Mouse (Mus musculus) R1 (cell line): ENCODE measurements around the gene Prkcb.

Experiments
- DNase-seq: peaks from one replicate; pipeline ENCODE4 v3.0.0-alpha.2; 2018; ENCODE audit warnings: low read depth, low spot score

Gene Prkcb

GRCm38 (mm10) chr7:122366635-122367034, 78.1 kb downstream of the Prkcb start:
- peak; percentile 27 for DNase-seq

- DNase-seq, result no peak
These were observed 78.9 kb downstream of the Prkcb start for GRCm38 (mm10) chr7:122367303-122368007.

- DNase-seq, result no peak
These were observed 81.9 kb downstream of the Prkcb start for GRCm38 (mm10) chr7:122370488-122370887.

- no peak for DNase-seq
These were observed 83.4 kb downstream of the Prkcb start for GRCm38 (mm10) chr7:122371947-122372346.

GRCm38 (mm10) chr7:122372349-122372748, 83.8 kb downstream of the Prkcb start:
- no peak for DNase-seq

- no peak for DNase-seq
These were observed 88.3 kb downstream of the Prkcb start for GRCm38 (mm10) chr7:122376845-122377244.

DNA sequence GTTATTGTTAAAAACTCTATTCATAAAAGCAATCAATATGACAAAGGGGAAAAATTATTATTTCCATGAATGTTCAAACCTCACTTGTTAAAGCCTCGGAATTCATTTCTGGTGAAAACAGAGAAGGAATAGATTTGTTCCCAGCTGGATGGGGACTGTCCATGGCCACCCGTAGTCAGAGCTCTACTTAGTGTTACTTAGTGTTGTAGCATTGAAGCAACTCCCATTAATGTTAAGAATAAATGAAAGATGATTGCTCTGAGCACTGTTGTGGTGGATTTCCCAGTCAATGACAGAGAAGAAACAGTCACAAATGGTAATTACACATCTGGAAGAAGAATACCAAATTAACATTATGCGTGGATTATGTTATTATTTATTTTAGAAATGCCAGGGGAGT, 89.4 kb downstream of the Prkcb start:
- DNase-seq, result no peak

DNA sequence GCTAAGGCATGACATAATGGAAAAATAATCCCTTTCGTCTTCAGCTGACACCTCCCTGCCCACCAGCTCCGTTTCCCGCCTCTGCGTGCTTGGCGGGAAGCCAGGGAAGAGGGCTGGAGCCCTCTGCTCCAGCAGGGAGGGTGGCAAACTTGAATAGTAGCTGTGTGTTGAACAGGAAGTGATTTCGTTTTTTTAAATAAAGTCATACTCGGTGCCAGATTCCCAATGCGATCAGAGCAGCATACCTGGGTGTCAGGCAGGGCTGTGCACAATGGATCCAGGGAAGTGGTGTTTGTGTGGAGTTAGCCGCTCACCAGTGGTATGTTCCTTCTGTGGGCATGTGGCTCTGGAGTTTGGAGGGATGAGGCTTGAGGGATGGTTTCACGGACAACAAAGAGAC, 89.9 kb downstream of the Prkcb start:
- DNase-seq, result no peak

GRCm38 (mm10) chr7:122379292-122379691, 90.7 kb downstream of the Prkcb start:
- no peak for DNase-seq

GRCm38 (mm10) chr7:122380336-122381130, 92.0 kb downstream of the Prkcb start:
- no peak for DNase-seq

GRCm38 (mm10) chr7:122381560-122381959, 93.0 kb downstream of the Prkcb start:
- no peak for DNase-seq

GRCm38 (mm10) chr7:122383260-122383659, 94.7 kb downstream of the Prkcb start:
- DNase-seq, result no peak

GRCm38 (mm10) chr7:122384891-122385290, 96.3 kb downstream of the Prkcb start:
- no peak for DNase-seq

GRCm38 (mm10) chr7:122386567-122386966, 98.0 kb downstream of the Prkcb start:
- no peak for DNase-seq

DNA sequence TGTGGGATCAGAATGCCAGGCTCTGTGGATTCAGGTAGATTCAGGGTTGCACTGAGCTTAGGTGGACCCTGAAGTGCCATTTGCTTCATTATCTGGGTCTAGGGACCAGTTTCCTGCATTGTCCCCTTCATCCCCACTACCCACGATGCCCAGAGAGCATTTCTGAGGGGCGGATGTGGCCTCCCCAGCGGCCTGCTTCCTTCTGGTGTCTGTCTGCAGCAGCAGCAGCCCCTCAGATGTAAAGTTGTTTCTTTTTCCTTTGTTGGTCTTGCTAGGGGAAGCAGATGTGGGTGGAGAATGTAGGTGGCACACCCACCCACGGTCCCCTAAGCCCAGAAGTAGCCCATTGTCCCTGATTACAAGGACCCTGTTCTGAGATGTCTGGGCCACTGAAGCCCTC, 99.3 kb downstream of the Prkcb start:
- no peak for DNase-seq

DNA sequence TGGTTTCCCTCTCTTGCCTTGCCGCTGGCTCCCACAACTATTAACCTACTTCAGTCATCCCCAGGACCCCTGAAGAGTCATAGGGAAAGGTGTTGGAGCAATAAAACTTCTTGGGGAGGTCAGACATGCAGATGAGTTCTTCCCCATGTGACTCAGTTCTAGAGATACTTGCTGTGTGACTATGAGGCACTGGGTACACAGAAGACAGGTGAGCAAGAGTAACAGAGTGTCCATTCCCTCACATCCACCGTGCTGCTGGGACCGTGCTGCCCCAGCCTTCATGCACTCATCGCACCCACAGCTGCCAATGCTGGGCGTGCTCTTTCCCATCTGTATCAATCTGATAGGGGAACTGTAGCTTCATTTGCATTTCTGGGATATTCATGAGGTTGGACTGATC, 100.3 kb downstream of the Prkcb start:
- DNase-seq, result no peak

DNA sequence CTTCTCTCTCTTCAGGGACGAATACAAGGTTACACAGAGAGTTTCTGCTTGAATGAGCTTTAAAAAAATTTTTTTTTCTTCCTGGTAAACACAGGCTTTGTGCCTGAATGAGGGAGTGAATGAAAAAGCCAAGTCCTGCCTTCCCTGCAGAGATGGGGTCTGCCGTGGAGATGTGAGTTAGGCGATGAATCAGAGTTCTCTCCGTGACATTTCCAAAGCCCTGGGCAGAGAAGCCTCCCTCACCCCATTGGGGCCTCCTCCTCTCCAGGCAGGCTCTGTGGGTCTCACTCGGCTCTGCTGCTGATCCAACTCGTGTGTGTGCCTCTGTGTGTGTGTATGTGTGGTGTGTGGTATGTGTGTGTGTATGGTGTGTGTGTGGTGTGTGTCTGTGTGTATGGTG, 101.1 kb downstream of the Prkcb start:
- no peak for DNase-seq

DNA sequence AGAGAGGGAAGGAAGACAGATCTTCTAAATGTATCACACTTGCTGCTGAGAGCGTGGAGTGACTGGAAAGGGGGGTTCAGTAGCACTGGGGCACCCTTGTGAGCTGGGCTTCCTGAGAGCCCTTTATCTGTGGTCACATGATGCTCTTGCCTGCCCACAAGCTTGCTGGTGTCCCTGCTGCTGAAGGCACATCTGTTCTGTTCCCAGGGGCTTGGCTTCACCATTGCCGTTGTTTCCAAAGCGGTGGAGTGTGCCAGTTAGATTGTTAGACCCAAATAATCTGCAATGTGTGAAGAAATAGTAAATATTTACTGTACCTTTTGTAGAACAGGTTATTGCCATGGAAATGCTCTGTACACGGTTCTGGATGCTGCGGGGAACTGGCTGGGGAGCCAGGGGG, 101.6 kb downstream of the Prkcb start:
- DNase-seq, result no peak

DNA sequence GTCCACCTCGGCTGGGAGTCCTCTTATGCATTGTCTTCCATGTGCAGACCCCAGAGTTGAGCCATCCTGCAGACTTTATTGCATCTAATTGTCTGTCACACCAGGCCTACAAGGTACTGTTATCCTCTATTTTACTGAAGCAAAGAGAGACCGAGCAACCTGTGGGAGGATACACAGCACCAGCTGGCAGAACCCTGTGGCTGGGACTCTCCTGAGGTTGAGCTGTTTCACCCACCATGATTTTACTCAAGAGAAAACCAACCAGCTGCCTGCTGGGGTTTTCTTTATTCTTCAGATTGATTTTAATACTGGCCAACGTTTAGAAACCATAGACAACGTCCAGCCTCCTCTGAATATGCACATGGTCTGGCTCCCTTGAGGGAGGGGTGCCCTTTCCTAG, 102.1 kb downstream of the Prkcb start:
- no peak for DNase-seq

DNA sequence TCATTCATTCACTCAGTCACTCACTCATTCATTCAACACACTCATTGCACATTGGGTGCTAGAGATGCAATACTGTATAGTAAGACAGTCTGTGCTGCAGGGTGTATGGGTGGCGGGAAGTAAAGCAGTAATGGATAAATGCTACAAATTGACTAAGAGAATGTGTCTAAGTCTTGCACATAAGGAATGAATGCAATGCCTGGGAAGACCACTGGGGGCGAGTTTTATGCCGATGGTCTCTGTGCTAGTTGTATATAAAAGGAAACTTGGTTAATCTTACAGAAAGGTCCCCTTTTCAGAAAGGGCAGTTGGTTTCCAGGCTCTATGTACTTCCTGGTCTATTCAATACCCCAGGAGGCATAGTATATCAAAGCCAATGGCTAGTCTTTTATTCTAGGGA, 102.8 kb downstream of the Prkcb start:
- peak; percentile 40 for DNase-seq

GRCm38 (mm10) chr7:122393964-122394363, 105.4 kb downstream of the Prkcb start:
- DNase-seq, result no peak

DNA sequence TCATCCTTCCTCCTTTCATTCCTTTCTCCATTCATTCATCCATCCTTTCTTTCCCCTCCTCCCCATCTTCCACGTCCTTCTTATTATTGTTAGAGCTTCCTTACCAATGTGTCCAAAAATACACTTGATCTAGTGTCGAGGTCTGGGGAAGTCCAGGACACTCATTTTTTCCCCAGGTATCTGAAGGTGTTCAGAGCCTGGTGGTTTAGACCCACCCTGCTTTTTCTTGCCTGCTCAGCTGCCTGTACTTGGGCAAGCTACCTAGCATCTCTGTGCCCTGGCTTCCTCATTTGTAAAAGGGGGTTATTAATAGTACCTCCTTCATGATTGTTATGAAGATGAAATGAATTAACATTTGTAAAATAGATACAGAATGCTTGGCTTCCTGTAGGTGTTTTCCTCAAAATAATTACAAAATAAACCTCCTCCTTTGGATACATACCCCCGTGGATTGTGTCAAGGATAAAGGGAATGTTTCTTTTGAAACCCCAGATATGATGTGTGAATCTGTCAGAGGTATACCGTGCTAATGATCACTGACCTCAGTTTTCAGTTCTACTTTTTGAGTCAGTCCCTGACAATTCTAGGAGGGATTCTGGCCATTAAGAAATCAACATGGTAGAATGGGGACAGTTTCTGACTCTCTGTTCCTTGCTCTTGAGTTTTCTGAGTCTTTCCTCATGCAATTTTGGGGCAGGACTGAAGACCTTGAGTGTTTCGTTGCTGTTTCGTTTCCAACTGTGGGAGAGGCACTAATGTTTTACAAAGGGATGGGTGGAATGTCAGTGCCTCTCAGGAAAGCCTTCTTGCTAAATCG, 106.8 kb downstream of the Prkcb start:
- peak; percentile 32 for DNase-seq
